Mouse (Mus musculus) layer of hippocampus, adult 2 months (tissue): Measurements from ENCODE around the gene Fam71b. TPM values are rescaled to one million over a fixed set of nuclear protein-coding genes. Genes with fewer than 3 reads are reported as not detected.

Experiments used
- DNase-seq, 2 experiments: peaks; one replicate each; pipeline ENCODE4 v3.0.0; 2022; ENCODE audit warnings: low spot score in 2 of 2
- H3K27ac ChIP-seq: fragments of 200-600 bp; 2 replicates; pipeline ENCODE4 v1.8.1; 2022
- H3K4me3 ChIP-seq: fragments of 200-600 bp; 2 replicates; pipeline ENCODE4 v1.8.1; 2022; ENCODE audit warnings: mild to moderate bottlenecking
- CTCF ChIP-seq: fragments of 200-600 bp; conservative IDR thresholded peaks from 2 replicates; pipeline ENCODE4 v1.8.1; 2022; ENCODE audit warnings: antibody characterized with exemption, mild to moderate bottlenecking, moderate library complexity
- total RNA-seq, 2 experiments: library from RNA; stranded (reverse); gene quantifications; 2 replicates each; pipeline ENCODE4 v1.2.3; 2021

Fam71b gene
- total RNA-seq, 2 experiments from 2014 or later: not detected

GRCm38 (mm10) chr11:46390621-46391020 lies 5.7 kb upstream of the Fam71b start:
- TF ChIP-seq CTCF: no peak
- Histone ChIP-seq H3K4me3 (no peak overlapping the region), H3K27ac (no peak overlapping the region)
- DNase-seq: no peak

- TF ChIP-seq CTCF: no peak
- DNase-seq: no peak
- Histone ChIP-seq H3K27ac (no peak overlapping the region), H3K4me3 (no peak overlapping the region)
Observed at GRCm38 (mm10) chr11:46392890-46393289, 3.5 kb upstream of the Fam71b start.

GRCm38 (mm10) chr11:46393413-46393812 lies 2.9 kb upstream of the Fam71b start:
- Histone ChIP-seq H3K27ac (no peak overlapping the region), H3K4me3 (no peak overlapping the region)
- no peak for DNase-seq
- no peak for TF ChIP-seq CTCF

DNA sequence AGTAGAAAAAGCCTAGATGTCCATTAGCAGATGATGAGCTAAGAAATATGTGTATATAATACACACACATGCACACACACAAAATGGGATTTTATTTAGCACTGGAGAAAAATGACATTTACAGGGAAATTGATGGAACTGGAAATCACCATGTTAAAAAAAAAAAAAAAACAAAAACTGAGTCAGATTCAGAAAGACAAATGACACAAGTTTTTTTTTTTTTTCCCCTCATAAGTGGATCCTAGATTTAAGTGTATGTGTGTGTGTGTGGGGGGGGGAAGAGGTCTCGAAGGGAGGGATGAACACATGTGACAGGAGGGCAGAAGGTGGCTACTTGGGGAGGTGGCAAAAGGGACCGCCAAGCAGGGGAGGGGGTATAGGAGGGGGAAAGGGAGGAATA lies 1.3 kb upstream of the Fam71b start:
- DNase-seq: no peak
- Histone ChIP-seq H3K27ac (no peak overlapping the region), H3K4me3 (no peak overlapping the region)
- no peak for TF ChIP-seq CTCF

DNA sequence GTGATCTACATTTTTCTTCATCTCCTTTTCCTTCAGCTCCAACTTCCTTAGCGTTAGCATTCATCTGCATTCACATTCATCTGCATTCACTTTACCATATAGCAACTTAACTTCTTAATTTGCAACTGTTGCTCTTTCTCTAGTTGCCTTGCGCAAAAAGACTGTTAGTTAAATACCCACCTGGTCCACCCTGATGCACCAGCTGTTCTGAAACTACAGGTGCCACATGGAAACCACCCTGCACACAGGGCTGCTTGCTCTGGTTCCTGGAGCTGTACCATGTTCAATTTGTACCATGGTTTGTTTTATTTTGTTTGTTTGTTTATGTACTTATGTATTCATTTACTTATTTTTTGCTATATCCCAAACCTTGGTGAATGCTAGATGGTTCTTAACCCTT lies 661 bp upstream of the Fam71b start:
- no peak for DNase-seq
- TF ChIP-seq CTCF: no peak
- H3K27ac ChIP-seq: no peak overlapping the region
- no peak overlapping the region for H3K4me3 ChIP-seq

GRCm38 (mm10) chr11:46396860-46397179 lies 461 bp downstream of the Fam71b start:
- TF ChIP-seq CTCF: no peak
- DNase-seq: no peak
- Histone ChIP-seq H3K4me3 (no peak overlapping the region), H3K27ac (no peak overlapping the region)

DNA sequence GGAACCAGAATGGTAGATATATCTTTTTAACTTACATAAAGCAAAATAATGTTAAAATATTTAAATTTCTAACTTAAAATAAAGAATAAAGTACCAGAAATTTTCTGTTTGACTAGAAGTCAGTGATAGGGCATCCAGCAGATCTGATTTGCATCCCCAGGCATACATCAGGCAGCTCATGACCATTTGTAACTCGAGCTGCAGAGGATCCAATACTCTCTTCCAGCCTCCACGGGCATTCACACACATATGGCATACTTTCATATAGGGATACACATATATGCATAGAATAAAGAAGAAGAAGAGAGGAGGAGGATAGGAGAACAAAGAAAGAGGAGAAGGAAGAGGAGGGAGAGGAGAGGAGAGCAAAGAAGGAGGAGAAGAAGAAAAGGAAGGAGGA lies 1.5 kb downstream of the Fam71b start:
- no peak overlapping the region for H3K4me3 ChIP-seq
- no peak overlapping the region for H3K27ac ChIP-seq
- TF ChIP-seq CTCF: no peak
- no peak for DNase-seq

GRCm38 (mm10) chr11:46398473-46398872 lies 2.1 kb downstream of the Fam71b start:
- TF ChIP-seq CTCF: no peak
- DNase-seq: no peak
- Histone ChIP-seq H3K27ac (no peak overlapping the region), H3K4me3 (no peak overlapping the region)

DNA sequence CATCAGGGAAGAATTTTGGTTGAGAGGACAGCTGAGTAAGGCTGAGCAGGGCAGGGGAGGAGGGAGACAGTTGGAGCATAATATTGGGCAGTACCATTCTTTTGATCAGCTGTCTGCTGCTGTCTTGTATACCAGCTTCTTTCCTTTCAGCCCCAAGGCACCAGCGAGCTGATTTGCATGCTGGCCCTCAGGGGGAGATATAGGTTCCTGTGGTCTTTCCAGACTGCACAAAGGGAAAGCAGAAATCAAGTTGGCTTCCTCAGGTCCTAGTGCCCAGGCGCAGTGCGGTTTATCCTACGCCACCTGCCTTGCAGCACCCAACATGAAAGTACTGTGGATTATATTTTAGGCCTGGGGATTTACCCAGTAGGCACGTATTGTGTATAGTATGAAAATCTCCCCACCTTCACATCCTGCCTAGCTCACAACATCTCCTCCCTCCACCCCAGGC lies 2.6 kb downstream of the Fam71b start:
- no peak for TF ChIP-seq CTCF
- no peak overlapping the region for H3K27ac ChIP-seq
- no peak for DNase-seq
- H3K4me3 ChIP-seq: no peak overlapping the region

DNA sequence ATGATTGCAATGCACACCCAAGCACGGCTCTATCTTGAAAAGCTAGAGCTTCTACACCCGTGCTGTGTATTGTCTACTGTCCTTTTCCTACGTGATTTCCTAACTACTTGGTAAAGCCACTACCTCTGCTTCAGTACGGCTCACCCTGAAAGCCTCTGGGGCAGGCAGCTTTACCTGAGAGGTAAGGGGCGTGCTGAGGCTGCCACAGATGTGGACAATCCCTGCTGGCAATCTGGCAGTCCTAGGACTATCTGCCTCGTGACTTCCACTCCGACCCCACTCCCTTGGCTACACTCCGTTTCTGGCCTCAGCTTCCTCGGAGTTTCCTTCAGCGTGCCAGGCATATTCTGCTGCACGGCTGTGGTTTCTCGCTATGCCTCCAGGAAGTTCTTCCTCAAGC lies 5.2 kb downstream of the Fam71b start:
- Histone ChIP-seq H3K27ac (no peak overlapping the region), H3K4me3 (no peak overlapping the region)
- no peak for TF ChIP-seq CTCF
- no peak for DNase-seq

DNA sequence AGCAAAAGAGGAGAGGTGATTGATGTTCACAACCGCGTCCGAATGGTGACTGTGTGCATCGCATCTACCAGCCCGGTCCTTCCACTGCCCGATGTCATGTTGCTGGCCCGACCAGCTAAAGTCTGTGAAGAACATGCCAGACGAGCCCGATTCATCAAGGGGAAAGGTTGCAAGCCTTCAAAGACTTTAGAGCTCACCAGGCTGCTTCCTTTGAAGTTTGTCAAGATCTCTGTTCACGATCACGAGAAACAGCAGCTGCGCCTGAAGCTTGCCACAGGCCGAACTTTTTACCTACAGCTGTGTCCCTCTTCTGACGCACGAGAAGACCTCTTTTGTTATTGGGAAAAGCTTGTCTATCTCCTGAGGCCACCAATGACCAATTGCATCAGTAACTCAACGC lies 8.6 kb downstream of the Fam71b start:
- H3K27ac ChIP-seq: no peak overlapping the region
- no peak for TF ChIP-seq CTCF
- H3K4me3 ChIP-seq: no peak overlapping the region
- DNase-seq: no peak

- Histone ChIP-seq H3K27ac (no peak overlapping the region), H3K4me3 (no peak overlapping the region)
- TF ChIP-seq CTCF: no peak
- no peak for DNase-seq
Observed at GRCm38 (mm10) chr11:46406721-46407120, 10.4 kb downstream of the Fam71b start.

DNA sequence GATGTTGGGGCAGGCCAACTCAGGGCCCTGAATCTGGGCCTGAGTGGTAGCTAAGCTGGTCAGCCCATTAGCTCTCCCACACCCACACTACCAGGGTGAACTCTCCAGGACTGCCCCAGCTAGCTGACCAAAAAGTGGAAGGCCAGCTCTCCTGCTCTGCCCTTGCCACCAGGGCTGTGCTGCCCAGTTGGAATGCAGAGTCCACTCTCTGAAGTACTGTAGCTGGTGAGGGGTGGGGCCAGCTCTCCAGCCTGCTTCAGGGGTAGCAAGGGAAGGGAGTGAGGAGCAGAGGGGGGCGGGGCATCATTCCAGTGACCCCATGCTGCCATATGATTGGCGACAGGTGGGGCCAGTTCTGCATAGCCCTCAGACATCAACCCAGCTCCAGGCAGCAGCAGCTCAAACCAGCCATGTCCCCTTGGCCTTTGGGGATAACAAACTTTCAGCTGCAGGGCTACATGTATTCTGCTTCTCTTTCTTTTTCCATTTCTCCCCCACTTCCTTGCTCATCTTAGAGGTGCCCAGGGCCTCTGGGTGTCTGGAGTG lies 13.7 kb downstream of the Fam71b start:
- TF ChIP-seq CTCF: no peak
- Histone ChIP-seq H3K27ac (no peak overlapping the region), H3K4me3 (no peak overlapping the region)
- no peak for DNase-seq

- H3K27ac ChIP-seq: no peak overlapping the region
- H3K4me3 ChIP-seq: no peak overlapping the region
- no peak for DNase-seq
- TF ChIP-seq CTCF: no peak
Observed at GRCm38 (mm10) chr11:46418438-46418837, 22.1 kb downstream of the Fam71b start.

DNA sequence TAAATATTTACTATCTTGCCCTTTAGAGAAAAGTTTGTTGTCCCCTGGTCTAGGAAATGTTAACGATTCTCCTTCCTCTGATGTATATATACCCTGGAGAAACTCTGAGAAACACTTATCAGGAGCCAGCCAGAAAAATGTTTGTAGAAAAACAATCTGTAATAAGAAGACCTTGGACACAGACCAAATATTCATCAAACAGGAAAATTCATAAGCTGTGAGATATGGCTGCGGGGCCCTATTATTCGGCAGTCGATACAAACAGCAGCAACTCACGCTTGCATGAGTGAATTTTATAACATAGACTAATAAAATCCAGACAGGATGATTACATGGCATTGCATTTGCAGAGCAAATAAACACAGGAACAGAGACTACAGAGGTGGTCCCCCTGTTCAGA lies 22.5 kb downstream of the Fam71b start:
- DNase-seq: no peak
- Histone ChIP-seq H3K4me3 (no peak overlapping the region), H3K27ac (no peak overlapping the region)
- TF ChIP-seq CTCF: no peak
